Mouse (Mus musculus): ENCODE results near the gene Fitm1.

Gene Fitm1

GRCm38 (mm10) chr14:55581981-55582681 is 6.7 kb downstream of the Fitm1 start:
- TF ChIP-seq GATA4 (IDR thresholded peaks at IDR 0.05; ENCODE audit: insufficient replicate concordance, low read length): no peak

- no peak for TF ChIP-seq GATA4 (IDR thresholded peaks at IDR 0.05; ENCODE audit: insufficient replicate concordance, low read length)
These were observed 8.9 kb downstream of the Fitm1 start for GRCm38 (mm10) chr14:55584303-55584701.

GRCm38 (mm10) chr14:55584702-55585565 is 9.5 kb downstream of the Fitm1 start, which contains the start of gene Emc9:
Gene Emc9, minus strand, starts transcription at chr14:55585302.
- peak; percentile 24; the same call in 1 of the 2 replicates for TF ChIP-seq GATA4 (IDR thresholded peaks at IDR 0.05; ENCODE audit: insufficient replicate concordance, low read length)

- TF ChIP-seq GATA4 (IDR thresholded peaks at IDR 0.05; ENCODE audit: insufficient replicate concordance, low read length): peak; percentile 77; the same call in 1 of the 2 replicates
These were observed 10.1 kb downstream of the Fitm1 start for GRCm38 (mm10) chr14:55585566-55585960.

- no peak for TF ChIP-seq GATA4 (IDR thresholded peaks at IDR 0.05; ENCODE audit: insufficient replicate concordance, low read length)
These were observed 10.7 kb downstream of the Fitm1 start for GRCm38 (mm10) chr14:55586149-55586548.

GRCm38 (mm10) chr14:55589271-55589670 is 13.9 kb downstream of the Fitm1 start:
- no peak for TF ChIP-seq GATA4 (IDR thresholded peaks at IDR 0.05; ENCODE audit: insufficient replicate concordance, low read length)

- no peak for TF ChIP-seq GATA4 (IDR thresholded peaks at IDR 0.05; ENCODE audit: insufficient replicate concordance, low read length)
These were observed 14.5 kb downstream of the Fitm1 start for GRCm38 (mm10) chr14:55589771-55590448.

GRCm38 (mm10) chr14:55590748-55591330 is 15.4 kb downstream of the Fitm1 start, which contains the start of gene Psme2:
Gene Psme2, minus strand, starts transcription at chr14:55591113.
- no peak for TF ChIP-seq GATA4 (IDR thresholded peaks at IDR 0.05; ENCODE audit: insufficient replicate concordance, low read length)

- TF ChIP-seq GATA4 (IDR thresholded peaks at IDR 0.05; ENCODE audit: insufficient replicate concordance, low read length): peak; percentile 14; the same call in 1 of the 2 replicates
These were observed 16.0 kb downstream of the Fitm1 start, which contains the start of gene Rnf31 for GRCm38 (mm10) chr14:55591331-55591891. Gene Rnf31, plus strand, starts transcription at chr14:55591708.

GRCm38 (mm10) chr14:55592226-55592625 is 16.8 kb downstream of the Fitm1 start:
- TF ChIP-seq GATA4 (IDR thresholded peaks at IDR 0.05; ENCODE audit: insufficient replicate concordance, low read length): no peak

- TF ChIP-seq GATA4 (IDR thresholded peaks at IDR 0.05; ENCODE audit: insufficient replicate concordance, low read length): no peak
These were observed 20.7 kb downstream of the Fitm1 start for GRCm38 (mm10) chr14:55596036-55596690.

- TF ChIP-seq GATA4 (IDR thresholded peaks at IDR 0.05; ENCODE audit: insufficient replicate concordance, low read length): no peak
These were observed 23.3 kb downstream of the Fitm1 start for GRCm38 (mm10) chr14:55598521-55599390.

- no peak for TF ChIP-seq GATA4 (IDR thresholded peaks at IDR 0.05; ENCODE audit: insufficient replicate concordance, low read length)
These were observed 27.8 kb downstream of the Fitm1 start, which contains the start of gene Irf9 for GRCm38 (mm10) chr14:55603271-55603632. Gene Irf9, plus strand, starts transcription at chr14:55603571.

Measured in liver, adult (tissue).